Mouse (Mus musculus): Measurements from ENCODE around the gene Wasf3.
A peak's percentile ranks its signal among the peaks of the same experiment; 100 is the strongest.

Gene Wasf3

DNA sequence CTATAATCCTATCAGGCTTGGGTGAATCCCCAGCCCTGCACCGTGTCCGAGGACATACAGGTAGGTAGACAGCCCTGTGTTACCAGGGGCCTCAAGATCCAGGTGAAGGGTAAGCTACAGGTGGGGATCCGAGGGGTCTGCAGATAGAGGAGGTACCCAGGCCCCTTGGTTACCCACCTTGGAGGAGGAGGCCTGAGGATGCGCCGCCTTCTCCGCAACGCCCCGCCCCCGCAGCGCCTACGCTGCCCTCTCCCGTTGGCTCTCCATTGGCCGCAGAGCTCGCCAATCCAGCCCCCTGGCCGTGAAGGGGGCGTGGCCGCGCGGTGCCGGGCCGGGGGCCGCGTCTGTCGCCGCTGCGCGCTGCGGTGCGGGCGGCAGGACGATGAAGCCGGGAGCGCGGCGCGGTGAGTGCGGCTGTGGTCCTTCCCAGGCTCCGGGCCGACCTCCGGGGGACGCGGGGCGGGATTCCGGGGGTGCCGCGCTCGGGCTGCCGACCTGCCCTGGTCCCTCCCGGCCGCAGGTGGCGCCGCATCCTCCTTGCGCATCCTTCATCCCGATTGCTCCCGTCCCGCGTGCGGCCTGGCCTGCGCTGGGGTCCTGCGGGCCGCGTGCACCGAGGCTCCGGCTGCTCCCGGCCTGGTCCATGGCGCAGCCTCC lies at the start of gene Wasf3:
Gene Wasf3, plus strand, starts transcription at position 51 of the 657 bp plus-strand sequence.
- DNase-seq (ENCODE audit: low spot score in 2 of 2) = peak; percentile 85 to 90

DNA sequence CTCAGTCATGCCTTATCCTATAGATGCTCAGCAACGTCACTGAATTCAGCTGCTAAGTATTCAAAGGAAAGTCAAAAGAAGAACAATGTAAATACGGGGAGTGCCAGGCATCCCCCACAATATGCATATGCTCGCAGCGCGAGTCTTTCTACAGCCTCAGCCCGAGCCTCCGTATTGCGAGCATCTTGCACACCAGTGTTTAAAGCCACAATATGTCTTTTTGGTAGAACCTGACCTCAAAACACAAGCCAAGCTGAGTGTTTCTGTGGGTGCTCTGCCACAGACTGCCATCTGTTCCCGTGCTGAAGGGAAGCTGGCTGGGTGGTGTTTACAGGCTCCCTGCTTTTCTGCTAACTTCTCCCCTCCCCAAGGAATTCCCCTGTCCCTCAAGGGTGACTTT lies 46.7 kb upstream of the Wasf3 start:
- DNase-seq (ENCODE audit: low spot score in 2 of 2) = peak; percentile 21 to 34

DNA sequence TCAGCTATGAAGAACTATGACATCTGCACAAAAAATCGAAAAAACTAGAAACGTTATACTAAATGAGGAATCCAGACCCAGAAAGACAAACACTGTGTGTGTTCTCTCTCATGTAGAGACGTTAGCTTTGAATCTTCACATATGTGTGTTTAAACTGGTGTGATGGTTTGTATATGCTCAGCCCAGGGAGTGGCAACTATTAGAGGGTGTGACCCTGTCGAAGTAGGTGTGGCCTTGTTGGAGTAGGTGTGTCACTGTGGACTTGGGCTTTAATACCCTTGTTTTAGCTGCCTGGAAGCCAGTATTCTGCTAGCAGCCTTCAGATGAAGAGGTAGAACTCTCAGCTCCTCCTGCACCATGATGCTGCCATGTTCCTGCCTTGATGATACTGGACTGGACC lies 44.7 kb upstream of the Wasf3 start:
- DNase-seq (ENCODE audit: low spot score in 2 of 2) = no peak

DNA sequence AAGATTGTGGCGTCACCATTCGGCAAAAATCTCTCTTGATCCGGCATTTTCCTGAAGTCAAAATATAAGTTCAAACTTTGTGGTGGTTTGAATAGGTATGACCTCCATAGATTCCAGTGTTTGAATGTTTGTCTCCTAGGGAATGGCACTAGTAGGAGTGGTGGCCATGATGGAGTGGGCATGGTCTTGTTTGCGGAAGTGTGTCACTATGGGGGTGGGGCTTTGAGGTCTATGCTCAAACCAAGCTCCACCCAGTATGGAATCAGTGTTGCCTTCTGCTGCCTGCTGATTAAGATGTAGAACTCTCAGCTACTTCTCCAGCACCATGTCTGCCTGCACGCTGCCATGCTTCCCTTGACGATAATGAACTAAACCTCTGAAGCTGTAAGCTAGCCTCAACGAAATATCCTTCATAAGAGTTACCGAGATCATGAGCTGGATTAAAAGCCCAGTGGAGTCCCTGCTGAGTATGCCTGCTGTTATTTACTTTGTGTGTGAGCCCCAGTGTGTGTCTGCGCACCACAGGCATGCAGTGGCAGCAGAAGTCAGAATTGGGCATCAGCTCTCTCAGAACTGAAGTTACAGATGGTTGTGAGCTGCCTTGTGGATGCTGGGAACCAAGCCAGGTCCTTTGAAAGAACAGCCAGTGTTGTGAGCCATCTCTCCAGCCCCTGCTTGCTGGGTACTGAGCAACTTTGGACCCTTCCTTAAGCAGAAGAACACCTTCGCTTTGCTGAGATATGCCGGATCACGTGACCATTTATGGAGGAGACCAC lies 39.7 kb upstream of the Wasf3 start:
- DNase-seq (ENCODE audit: low spot score in 2 of 2) = no peak

DNA sequence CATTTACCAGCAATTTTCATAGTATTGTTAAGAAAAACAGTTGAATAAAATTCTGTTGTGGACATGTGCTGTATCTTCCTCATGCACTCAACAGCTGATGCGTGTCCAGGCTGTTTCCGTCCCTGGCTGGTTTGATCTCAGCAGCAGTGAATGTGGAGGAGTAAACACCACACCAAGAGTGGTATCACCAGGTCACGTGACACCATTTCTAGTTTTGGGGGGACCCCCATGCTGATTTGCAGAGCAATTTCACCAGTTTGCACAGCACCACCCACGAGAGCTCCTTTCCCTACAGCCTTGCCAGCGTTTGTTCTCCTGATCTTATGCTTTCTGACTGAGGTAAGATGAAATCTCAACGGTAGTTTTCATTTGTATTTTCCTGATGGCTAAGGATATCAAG lies 37.7 kb upstream of the Wasf3 start:
- DNase-seq (ENCODE audit: low spot score in 2 of 2) = no peak

DNA sequence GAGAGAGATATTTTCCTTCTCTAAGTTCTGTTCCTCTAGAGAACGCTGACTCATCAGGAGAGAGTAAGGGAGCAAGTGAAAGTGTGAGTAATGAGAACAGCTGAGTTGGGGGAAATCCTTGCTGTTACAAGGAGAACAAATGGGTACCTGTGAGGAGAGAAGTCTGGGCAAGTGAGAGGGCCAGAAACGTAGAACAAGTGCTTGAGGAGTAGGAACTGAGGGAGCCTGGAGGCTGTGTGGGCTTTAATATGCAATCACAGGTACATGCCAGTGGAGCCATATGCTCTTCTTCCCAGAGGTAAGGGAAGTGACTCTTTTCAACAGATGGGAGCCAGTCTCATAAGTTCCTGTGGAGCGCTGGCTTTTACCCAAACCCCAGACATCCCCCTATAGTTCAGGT lies 35.6 kb upstream of the Wasf3 start:
- no peak for DNase-seq (ENCODE audit: low spot score in 2 of 2)

DNA sequence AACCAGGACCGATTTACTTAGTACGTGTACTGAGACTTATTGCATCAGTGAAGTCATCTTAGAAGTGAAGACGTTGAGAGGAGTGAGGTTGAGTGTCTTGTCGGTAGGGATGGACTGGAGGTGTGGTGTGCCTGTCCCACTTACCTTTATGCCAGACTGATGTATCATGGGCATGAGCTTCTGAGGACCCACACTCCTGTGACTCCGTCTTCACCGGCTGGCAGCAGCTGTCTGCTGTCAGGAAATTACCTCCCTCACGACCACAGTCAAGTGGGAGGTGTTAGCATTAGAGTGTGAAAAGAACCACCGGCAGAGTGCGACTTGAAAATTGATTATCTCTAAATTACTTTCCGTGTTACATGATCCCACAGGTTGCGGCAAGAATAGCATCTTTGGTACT lies 34.0 kb upstream of the Wasf3 start:
- no peak for DNase-seq (ENCODE audit: low spot score in 2 of 2)

DNA sequence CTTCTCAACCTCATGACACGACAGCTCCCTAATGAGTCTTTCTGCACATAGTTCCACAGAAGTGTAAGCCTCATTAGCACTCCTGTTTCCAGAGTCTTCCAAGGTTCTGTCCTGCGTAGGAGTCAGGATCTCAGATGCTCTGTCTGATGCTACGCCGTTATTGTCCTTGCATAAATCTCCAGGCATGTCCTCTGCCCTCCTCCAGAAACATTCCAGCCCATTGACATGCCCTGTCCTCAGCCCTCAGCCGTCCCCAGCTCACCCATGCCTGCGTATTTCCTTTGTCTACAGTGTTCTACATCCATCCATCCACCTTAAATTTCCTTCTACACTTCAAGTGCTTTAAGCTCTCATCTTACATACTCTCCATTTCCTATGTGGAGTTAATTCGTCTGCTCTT lies 32.8 kb upstream of the Wasf3 start:
- no peak for DNase-seq (ENCODE audit: low spot score in 2 of 2)

DNA sequence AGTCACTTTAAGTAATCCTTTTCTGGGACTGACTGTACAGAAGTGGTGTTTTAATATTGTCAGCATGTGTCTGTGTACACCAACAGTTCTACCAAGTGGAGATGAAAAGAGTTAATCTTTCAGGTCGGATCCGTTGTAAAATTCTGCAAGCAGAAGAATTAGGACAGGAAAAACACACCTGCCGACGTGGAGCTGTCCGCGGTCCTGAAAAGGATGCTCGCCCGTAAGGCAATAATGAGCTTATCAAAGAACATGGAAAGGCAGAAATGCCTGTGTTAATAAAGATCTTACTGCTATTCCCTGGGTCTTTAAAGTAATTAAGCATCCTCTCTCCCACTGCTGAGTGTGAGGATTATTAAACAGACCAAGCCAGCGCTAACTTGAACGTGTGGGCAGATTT lies 24.4 kb upstream of the Wasf3 start:
- no peak for DNase-seq (ENCODE audit: low spot score in 2 of 2)

DNA sequence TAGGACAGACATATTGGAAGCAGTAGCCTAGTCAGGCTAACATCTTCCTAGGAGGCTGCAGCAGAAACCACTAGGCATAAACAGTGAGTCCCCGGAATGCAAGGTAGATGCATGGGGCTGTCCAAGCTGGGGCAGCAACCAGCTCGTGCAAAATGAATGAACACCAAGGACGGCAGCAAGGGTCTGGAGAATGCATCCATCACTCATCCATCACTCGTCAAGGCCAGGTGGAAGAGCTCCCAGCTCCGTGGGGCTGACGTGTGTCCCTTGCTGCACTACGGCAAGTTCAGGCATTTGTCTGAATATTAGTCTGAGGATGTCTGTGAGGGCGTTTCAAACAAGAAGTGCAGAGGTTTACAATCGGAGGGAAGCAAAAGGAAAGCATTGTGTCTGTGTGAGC lies 22.1 kb upstream of the Wasf3 start:
- DNase-seq (ENCODE audit: low spot score in 2 of 2) = no peak

DNA sequence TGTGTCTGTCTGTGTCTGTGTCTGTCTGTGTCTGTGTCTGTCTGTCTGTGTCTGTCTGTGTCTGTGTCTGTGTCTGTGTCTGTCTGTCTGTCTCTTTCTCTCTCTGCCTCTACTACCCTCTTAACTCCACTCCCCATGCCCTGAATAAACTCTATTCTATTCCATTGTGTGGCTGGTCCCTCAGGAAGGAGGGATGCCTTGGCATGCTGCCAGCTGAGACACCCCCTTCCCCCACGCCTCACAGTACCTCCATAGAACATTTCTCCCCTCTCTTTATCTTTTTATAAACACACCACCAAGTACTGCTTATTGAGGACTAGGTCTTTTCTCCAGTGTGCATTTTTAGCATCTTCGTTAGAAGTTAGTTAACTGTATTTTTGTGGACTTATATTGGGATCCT lies 16.4 kb upstream of the Wasf3 start:
- no peak for DNase-seq (ENCODE audit: low spot score in 2 of 2)

DNA sequence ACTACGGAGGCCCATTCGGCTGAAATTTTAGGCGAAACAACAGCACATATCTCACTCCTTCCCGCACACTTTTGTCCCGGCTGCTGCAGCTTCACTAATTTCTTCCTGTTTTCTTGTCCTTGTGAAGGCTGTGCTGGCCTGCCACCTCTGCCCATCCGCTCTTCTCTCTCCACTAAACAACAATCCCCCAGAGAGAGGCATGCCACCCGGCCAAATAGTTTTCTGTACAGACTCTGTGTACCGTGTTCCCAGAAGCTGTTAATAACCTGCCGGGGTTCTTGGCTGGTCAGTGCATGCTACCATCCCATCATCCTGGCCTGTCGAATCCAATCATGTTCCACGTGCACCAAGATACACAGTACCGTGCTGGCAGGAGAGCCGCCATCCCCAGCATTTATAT lies 15.8 kb upstream of the Wasf3 start:
- DNase-seq (ENCODE audit: low spot score in 2 of 2) = no peak

DNA sequence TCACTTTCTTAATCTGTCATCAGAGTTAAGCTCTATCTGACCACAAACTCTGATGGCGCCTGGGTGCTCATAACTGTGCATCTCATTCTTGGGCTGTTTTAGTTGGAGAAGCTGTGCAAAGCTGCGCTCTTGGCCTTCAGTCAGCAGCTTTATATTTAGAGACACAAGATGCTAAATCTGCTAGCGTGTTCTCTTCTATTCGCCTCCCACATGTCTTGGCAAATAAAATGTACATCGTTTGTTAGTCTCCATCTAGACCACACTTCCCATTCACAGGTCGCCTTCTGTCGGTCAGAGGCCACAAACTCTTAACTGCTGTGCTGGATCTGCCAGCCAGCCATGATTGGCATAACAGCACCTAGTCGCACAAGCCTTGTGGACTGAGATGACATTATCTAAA lies 14.0 kb upstream of the Wasf3 start:
- DNase-seq (ENCODE audit: low spot score in 2 of 2) = peak; percentile 25 to 31

DNA sequence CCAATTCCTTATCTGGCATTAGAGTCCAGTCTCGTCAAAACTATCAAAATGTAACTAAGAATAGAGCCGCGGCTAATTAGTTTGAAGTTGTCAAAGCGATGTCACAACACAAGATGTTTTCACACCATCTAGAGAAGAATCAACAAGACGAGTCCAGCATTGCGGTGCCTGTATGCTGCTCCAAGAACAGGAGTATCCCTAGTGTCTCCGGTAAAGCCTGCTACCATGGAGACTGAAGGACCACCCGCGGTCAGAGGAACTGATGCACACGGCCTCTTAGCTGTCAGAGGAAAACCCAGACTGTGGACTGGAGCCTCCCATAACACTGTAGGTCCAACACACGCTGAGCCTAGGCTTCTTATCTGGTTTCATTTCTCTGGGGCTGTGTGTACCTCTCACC lies 11.5 kb upstream of the Wasf3 start:
- DNase-seq (ENCODE audit: low spot score in 2 of 2) = no peak

DNA sequence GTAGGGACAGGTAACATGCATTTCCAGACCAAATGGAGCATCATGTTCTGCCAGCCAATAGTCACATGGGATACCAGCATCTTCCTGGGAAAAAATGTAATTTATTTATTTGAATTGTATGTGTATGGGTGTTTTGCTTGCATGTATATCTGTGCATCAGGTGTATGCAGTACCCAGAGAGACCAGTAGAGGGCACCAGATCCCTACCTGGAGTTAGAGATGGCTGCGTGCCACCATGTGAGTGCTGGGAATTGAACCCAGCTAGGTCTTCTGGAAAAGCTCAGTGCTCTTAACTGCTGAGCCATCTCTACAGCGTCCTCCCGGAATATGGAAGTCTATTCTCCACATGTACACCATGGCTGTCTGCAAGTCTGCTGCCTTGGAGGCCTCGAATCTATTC lies 8.2 kb upstream of the Wasf3 start:
- no peak for DNase-seq (ENCODE audit: low spot score in 2 of 2)

DNA sequence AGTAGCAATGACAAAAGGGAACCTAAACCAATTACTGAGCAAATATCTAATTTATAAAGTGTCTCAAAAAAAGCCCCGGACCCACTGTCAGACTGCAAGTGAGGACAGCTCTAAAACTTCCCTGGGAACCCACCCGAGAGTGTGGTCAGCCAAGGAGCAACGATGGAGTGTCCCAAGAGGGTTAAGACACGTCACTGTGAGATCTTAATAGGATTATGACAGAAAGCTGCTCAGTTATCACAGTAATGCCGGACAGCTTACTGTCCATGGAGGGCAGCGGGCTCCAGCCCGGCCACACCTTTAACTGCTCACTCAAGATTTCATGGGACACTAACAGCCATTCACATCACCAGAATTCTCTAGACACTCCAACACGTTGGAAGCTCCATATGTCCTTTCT lies 4.7 kb upstream of the Wasf3 start:
- no peak for DNase-seq (ENCODE audit: low spot score in 2 of 2)

DNA sequence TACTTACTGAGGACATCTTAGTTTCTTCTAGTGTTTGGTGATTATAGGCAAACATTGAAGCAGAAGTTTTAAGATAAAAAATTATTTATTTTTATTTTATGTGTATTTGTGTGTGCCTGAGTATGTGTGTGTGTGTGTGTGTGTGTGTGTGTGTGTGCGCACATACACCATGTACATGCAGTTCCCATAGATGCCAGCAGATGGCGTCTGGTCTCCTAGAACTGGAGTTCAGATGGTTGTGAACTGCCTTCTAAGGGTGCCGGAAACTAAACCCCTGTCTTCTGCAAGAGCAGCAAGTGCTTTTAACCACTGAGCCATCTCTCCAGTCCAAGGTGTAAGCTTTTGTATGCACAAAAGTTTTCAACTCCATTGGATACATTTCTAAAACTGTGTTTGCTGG lies 2.5 kb upstream of the Wasf3 start:
- no peak for DNase-seq (ENCODE audit: low spot score in 2 of 2)

DNA sequence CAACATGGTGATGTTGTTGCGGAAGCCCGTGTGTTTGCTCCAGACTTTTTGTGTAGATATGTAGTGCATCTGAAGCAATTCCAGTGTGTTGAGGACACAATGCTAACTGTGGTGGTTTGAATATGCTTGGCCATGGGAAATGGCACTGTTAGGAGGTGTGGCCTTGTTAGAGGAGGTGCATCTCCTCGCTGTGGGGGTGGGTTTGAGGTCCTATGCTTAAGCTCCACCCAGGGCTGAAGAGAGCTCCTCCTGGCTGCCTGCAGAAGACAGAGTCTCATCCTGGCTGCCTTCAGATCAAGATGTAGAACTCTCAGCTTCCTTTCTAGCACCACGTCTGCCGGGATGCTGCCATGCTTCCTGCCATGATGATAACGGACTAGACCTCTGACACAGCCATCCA lies 1.4 kb upstream of the Wasf3 start:
- no peak for DNase-seq (ENCODE audit: low spot score in 2 of 2)

DNA sequence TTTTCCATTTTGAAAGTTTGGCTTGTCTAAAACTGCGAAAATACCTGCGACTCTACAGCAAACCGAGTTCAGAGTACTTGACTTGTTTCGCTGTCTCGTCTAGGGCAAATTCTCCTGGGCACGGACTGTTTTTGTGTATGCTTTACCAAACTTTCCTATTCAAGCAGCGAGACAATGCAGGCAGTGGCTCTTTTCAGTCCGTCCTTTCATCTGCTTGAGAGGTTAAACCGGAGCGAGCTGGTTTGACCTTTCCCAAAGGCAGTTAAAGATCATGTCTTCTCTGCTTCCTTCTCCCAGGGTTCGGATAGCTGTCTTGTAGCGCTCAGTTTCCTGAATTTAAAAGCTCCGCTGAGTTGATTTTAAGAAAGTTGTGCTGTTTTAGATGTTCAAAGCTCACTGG lies 1.2 kb downstream of the Wasf3 start:
- DNase-seq (ENCODE audit: low spot score in 2 of 2) = no peak

DNA sequence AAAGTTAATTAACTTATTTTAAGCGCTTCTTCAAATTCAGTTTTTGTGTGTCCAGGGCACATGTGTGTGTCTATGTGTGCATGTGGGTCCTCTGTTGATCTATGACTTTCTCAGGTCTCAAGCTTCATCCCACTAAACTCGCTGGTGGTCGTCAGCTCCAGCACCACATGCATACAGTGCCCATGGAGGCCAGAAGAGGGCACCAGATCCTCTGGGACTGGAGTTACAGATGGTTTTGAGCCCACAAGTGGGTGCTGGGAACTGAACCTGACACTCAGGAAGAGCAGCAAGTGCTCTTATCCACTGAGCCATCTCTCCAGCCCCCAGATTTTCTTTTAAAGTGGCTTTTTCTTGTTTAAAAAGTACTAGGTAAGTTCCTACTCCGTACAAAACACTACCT lies 2.1 kb downstream of the Wasf3 start:
- no peak for DNase-seq (ENCODE audit: low spot score in 2 of 2)

DNA sequence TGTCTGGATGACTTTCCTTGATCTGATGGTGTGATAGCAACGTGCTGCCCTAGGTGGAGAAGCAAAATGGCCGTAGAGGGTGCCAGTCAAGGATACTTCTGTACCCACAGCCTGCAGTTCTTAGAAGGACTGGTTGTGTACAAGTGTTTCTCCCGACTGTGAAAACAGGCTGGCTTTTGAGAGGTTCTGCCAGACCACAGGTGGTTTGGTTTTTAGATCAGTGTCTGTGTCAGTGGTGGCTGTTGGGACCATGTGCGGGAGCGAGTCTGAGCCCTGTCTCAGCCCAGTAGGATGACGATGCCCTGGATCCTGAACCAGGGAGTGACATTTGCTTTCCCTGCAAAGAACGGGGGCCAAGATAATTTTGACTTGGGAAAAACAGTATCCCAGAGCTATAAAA lies 9.8 kb downstream of the Wasf3 start:
- no peak for DNase-seq (ENCODE audit: low spot score in 2 of 2)

DNA sequence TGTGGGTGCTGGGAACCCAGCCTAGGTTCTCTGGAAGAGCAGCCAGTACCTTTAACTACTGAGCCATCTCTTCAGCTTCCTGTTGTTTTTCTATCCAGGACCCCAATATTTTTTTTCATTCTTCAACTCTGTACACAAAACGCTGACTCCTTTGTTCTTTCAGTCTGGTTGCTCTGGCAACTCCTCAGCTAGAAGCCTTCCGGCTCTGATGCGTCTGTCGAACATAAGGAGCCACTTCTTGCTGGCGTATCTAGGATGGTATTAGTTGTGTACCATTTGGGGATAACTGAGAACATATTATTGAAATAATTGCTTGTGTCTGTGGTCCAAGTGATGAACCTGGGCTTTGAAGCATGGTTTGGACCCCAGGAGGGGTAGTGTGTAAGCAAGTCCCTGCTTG lies 12.5 kb downstream of the Wasf3 start:
- DNase-seq (ENCODE audit: low spot score in 2 of 2) = no peak

DNA sequence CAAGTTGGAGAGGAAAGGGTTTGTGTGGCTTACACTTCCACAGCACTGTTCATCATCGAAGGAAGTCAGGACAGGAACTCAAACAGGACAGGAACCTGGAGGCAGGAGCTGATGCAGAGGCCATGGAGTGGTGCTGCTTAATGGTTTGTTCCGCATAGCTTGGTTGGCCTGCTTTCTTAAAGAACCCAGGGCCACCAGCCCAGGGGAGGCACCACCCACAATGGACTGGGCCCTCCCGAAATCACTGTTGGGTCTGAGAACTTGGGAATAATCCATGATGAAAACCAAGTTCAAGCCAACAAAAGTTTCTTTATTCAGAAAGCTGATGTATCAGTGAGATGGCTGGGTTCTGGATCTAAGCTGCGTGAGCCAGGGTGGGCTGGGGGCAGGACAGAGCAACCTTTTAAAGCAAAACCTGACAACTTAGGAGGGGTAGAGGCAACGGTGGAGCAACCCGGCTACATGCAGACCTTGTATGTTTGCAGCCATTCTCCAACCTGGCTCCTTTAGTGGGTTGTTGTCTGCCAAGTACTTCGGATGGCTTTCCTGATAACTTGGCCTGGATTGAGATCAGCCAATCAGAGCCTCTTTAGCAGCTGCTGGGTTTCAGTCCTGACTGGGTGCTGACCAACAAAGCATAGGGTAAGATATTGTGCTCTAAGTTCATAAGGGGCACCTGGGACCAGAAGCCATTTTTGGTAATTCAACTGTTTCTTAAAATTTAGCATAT lies 13.8 kb downstream of the Wasf3 start:
- no peak for DNase-seq (ENCODE audit: low spot score in 2 of 2)
